Mouse (Mus musculus): Measurements from ENCODE around the gene Dennd5a.

Gene Dennd5a

DNA sequence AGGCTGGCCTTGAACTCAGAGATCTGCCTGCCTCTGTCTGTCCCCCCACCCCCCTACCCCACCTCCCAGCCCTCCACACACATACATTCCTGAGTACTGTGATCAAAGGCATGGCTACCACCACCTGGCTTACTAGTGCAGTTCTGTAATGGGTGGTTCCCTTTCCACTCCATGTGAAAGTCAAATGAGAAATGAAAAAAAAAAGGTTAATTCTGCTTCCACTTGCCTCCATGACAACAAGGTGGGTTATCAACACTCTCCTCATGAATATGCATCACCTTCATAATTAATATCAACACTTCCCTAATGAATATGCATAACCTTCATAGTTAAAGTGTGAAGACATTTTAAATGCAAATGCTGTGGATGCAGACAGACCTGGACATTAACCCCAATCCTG lies 85.2 kb downstream of the Dennd5a start:
- CTCF ChIA-PET = interaction anchor here in 3 of 4 experiments (0.7 to 1.5 kb wide), 6 partner anchors 11 to 70 kb away, joined by 3 to 8 read pairs (median 4); no protein-coding TSS in a partner anchor
- POLR2A ChIA-PET = interaction anchor here in 3 of 4 experiments (0.5 to 1.7 kb wide), 10 partner anchors 11 to 86 kb away, joined by 3 to 8 read pairs (median 3); no protein-coding TSS in a partner anchor

DNA sequence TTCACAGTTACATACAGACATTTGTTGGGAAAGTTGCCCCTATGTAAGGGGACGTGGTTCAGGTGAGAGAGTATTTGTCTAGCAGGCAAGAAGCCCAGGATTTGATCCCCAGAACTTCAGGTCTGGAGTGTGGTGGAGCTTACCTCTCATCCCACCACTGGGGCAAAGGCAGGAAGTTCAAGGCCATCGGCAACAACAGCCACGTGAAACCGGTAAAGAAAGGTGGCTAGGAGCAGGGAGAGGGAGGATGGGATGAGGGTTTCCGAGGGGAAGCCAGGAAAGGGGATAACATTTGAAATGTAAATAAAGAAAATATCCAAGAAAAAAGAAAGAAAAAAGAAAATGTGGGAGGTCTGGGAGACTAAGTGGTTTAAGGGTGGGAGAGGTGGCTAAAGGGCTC lies 87.1 kb downstream of the Dennd5a start:
- POLR2A ChIA-PET = interaction anchor here in 2 of 4 experiments (0.5 to 1.0 kb wide), 2 partner anchors 9 to 425 kb away, joined by 3 to 4 read pairs; no protein-coding TSS in a partner anchor

GRCm38 (mm10) chr7:109871232-109871631 lies 89.0 kb downstream of the Dennd5a start:
- CTCF ChIA-PET = interaction anchor here in 1 of 4 experiments (0.5 kb wide), 1 partner anchor 22 kb away, joined by 3 read pairs; no protein-coding TSS in a partner anchor
- POLR2A ChIA-PET = no interaction called here

More for the DNA sequence above, 87.1 kb downstream of the Dennd5a start:
- CTCF ChIA-PET = interaction anchor here in 1 of 4 experiments (1.3 kb wide), 1 partner anchor 20 kb away, joined by 4 read pairs; no protein-coding TSS in a partner anchor

GRCm38 (mm10) chr7:109868498-109868897 lies 91.8 kb downstream of the Dennd5a start:
- ChIA-PET POLR2A (interaction anchor here (0.6 to 1.4 kb wide), 7 partner anchors 10 to 599 kb away, joined by 3 to 4 read pairs (median 3); partner anchors contain the start of gene Dennd5a (in 1 of the 4)), CTCF (interaction anchor here in 2 of 4 experiments (0.6 to 1.6 kb wide), 5 partner anchors 13 to 76 kb away, joined by 3 to 8 read pairs (median 3); no protein-coding TSS in a partner anchor)

- ChIA-PET POLR2A (interaction anchor here in 1 of 4 experiments (0.6 kb wide), 1 partner anchor 85 kb away, joined by 3 read pairs; no protein-coding TSS in a partner anchor), CTCF (interaction anchor here in 1 of 4 experiments (1.0 kb wide), 1 partner anchor 9 kb away, joined by 4 read pairs; no protein-coding TSS in a partner anchor)
Observed at GRCm38 (mm10) chr7:109866643-109867042, 93.6 kb downstream of the Dennd5a start.

DNA sequence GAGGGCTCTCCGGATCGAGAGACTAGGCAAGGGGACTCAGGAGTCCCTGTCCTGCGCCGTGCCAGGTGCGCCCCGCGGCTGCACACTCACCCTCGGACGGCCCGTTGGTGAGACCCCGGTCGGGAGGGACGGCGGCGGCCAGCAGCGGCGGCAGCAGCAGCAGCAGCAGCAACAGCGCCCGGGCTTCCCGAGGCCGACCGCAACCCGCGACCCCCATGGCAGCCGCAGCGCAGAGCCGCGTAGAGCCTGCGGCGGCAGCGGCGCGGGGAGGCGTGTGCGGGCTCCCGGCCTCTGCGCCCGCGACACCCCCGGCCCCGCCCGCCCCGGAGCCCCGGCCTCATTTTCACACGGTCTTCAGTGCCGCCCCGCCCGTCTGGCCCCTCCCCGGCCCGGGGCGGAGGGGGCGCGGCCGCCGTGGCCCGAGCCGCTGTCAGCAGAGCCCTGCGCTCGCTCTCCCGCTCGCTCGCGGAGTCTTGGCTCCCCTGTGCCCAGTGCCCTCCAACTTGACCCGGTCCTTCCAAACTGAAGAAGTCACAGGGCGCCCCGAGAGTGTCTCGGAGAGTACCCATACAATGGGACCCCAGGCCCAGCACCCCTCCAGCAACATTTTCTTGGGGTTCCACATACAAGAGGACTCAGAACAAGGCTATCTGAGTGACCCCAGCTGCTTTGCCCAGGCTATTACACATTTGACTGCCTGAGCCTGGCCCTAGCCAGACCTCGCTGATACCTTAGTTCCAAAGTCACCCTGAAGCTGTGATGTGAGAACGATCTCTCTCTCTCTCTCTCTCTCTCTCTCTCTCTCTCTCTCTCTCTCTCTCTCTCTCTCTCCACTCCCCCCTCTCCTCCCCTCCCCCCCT lies 94.7 kb downstream of the Dennd5a start, which contains the start of gene Scube2:
Gene Scube2, minus strand, starts transcription at position 310 of the 860 bp plus-strand sequence.
- CTCF ChIA-PET = interaction anchor here in 1 of 4 experiments (0.6 to 1.0 kb wide), 2 partner anchors 10 kb away, joined by 4 to 6 read pairs; no protein-coding TSS in a partner anchor
- POLR2A ChIA-PET = interaction anchor here in 3 of 4 experiments (0.6 to 2.9 kb wide), 7 partner anchors 9 to 290 kb away, joined by 3 to 17 read pairs (median 3); no protein-coding TSS in a partner anchor

- ChIA-PET CTCF (interaction anchor here in 3 of 4 experiments (0.6 to 1.9 kb wide), 3 partner anchors 29 to 124 kb away, joined by 3 to 5 read pairs (median 4); partner anchors contain the start of gene Tmem41b (in 1 of the 3)), POLR2A (interaction anchor here in 3 of 4 experiments (1.0 to 2.9 kb wide), 9 partner anchors 10 to 122 kb away, joined by 3 to 17 read pairs (median 4); no protein-coding TSS in a partner anchor)
Observed at GRCm38 (mm10) chr7:109863561-109863960, 96.7 kb downstream of the Dennd5a start.

GRCm38 (mm10) chr7:109860162-109860561 lies 100.1 kb downstream of the Dennd5a start:
- ChIA-PET POLR2A (interaction anchor here in 2 of 4 experiments (1.4 to 2.3 kb wide), 3 partner anchors 11 to 71 kb away, joined by 3 to 8 read pairs (median 5); no protein-coding TSS in a partner anchor), CTCF (no interaction called here)

- CTCF ChIA-PET = no interaction called here
Observed at GRCm38 (mm10) chr7:109859354-109859753, 100.9 kb downstream of the Dennd5a start.

DNA sequence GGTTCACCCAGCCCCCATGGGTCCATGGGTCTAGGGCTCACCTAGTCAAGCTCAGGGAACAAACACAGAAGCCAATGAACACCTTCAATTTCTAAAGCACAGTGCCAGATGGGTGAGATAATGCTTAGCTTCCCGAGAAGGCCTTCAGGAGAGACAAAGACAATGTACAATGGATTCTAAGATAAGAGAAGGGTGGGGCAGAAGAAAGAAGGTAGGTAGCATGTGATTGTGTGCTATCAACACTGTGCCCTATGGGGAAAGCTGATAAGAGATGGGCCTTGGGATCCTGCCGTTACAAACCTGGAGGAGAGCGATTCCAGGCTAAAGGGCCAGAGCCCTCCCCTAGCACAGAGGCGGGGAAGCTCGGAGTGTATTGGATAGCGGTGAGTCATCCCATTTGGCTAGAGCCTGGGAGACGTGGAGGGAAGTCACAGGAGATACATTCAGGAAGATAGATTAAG lies 107.5 kb downstream of the Dennd5a start:
- ChIA-PET CTCF (interaction anchor here (0.6 to 2.8 kb wide), 5 partner anchors 9 to 714 kb away, joined by 3 to 11 read pairs (median 3); no protein-coding TSS in a partner anchor), POLR2A (interaction anchor here in 3 of 4 experiments (0.7 to 2.9 kb wide), 15 partner anchors 9 to 333 kb away, joined by 3 to 17 read pairs (median 3); partner anchors contain the start of gene Tmem9b (in 1 of the 3))

More at GRCm38 (mm10) chr7:109859354-109859753, 100.9 kb downstream of the Dennd5a start:
- POLR2A ChIA-PET = interaction anchor here in 1 of 4 experiments (1.7 kb wide), 1 partner anchor 15 kb away, joined by 5 read pairs; no protein-coding TSS in a partner anchor

GRCm38 (mm10) chr7:109852017-109852416 lies 108.3 kb downstream of the Dennd5a start:
- CTCF ChIA-PET = interaction anchor here in 2 of 4 experiments (0.6 kb wide), 2 partner anchors 621 to 1470 kb away, joined by 4 to 9 read pairs; no protein-coding TSS in a partner anchor

GRCm38 (mm10) chr7:109850531-109850930 lies 109.7 kb downstream of the Dennd5a start:
- ChIA-PET CTCF (no interaction called here), POLR2A (interaction anchor here in 2 of 4 experiments (1.1 to 2.3 kb wide), 3 partner anchors 9 to 25 kb away, joined by 3 to 8 read pairs (median 3); no protein-coding TSS in a partner anchor)

More at GRCm38 (mm10) chr7:109852017-109852416, 108.3 kb downstream of the Dennd5a start:
- POLR2A ChIA-PET = interaction anchor here in 3 of 4 experiments (0.7 to 2.9 kb wide), 11 partner anchors 9 to 166 kb away, joined by 3 to 17 read pairs (median 3); partner anchors contain the start of genes Ipo7 (in 1 of the 3) and Scube2 (in 1 of the 3)

DNA sequence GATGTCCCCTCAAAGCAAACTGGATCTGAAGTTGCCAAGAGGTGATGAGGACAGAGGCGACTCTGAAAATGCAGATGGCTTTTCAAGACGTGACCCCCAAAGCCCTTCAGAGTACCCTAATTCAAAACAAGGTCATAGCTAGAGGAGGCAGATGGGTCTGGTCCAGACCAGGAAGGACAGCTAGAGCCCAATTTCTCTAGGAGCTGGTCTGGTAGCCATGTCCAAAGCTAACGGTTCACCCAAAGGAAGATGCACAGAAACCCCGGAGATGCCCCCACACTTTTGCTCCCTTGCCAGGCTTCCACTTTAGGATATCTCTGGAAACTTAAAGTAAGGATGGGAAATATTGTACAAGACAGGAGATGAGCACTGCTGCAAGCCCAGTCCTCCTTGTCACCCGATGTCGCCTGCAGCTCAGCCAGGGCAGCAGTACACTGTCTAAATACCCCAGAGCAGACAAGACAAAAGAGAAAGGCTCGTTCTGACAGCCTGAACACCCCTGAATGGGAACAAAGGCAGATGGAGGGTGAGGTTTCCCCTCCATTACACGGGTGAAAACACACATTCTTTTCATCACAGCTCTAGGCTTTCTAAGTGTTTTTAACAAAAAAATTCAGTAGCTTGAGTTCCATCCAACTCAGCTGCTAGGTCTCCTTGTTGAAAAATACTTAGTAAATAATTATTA lies 110.4 kb downstream of the Dennd5a start:
- ChIA-PET CTCF (interaction anchor here in 1 of 4 experiments (1.1 kb wide), 1 partner anchor 43 kb away, joined by 3 read pairs; no protein-coding TSS in a partner anchor), POLR2A (interaction anchor here in 2 of 4 experiments (1.0 to 2.3 kb wide), 6 partner anchors 8 to 331 kb away, joined by 3 to 8 read pairs (median 3); partner anchors contain the start of gene Rpl27a (in 1 of the 2))

DNA sequence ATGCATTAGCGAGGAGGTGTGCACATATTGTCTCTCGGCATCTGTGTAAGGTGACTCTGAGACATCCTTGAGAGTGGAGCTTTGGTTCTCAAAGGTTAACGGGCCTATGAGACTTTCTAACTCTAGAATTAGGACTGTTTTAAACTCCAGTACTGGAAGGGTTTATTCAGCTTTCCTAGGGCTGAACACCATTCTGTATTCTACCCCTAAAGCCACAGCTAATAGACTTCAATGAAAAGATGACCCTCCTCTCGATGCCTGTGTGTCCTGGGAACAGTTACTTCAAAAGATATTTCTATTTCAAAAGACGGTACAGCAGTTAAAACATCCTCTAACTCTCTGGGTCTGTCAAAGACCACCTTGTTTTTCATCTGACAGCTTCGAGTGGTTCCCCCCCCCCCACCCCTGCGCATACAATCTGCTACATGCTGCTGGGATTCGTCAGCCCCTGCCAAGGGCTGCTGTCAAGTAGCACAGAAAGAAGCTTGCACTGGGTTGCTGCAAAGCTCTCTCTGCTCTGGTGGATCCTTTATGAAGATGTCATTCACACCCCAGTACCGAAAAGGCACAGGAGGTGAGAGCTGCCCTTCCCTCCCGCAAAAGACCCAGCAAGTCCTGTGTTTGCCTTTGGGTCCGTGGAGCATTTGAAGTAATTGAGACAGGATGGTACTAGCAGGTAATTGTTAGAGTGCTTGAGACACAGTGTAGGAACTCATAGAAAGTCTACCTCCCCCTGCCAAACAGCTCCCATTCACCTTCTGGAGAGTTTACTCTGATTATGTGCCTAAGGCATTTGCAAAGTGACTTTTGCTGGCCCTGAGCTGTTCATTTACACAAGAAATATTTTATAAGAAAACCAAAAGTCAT lies 111.2 kb downstream of the Dennd5a start:
- CTCF ChIA-PET = interaction anchor here in 1 of 4 experiments (1.1 to 1.2 kb wide), 2 partner anchors 44 kb away, joined by 3 read pairs; no protein-coding TSS in a partner anchor
- POLR2A ChIA-PET = interaction anchor here in 1 of 4 experiments (1.0 to 2.3 kb wide), 5 partner anchors 8 to 330 kb away, joined by 3 to 8 read pairs (median 3); partner anchors contain the start of gene Rpl27a

- POLR2A ChIA-PET = interaction anchor here in 1 of 4 experiments (0.6 to 1.8 kb wide), 7 partner anchors 8 to 273 kb away, joined by 3 to 6 read pairs (median 3); partner anchors contain the start of genes Akip1 and St5
Observed at GRCm38 (mm10) chr7:109844100-109844499, 116.2 kb downstream of the Dennd5a start.

More at GRCm38 (mm10) chr7:109844100-109844499, 116.2 kb downstream of the Dennd5a start:
- CTCF ChIA-PET = no interaction called here
